Mouse (Mus musculus): ENCODE measurements around the gene Slc35f2. TPM values are rescaled to one million over a fixed set of nuclear protein-coding genes. Genes with fewer than 3 reads are reported as not detected.

Slc35f2 gene
- polyA plus RNA-seq (2015; fragmentation: Nextera tagmentation; extraction: Ambion mirVana), result 9.3 and 9.6 TPM in 2 replicates

DNA sequence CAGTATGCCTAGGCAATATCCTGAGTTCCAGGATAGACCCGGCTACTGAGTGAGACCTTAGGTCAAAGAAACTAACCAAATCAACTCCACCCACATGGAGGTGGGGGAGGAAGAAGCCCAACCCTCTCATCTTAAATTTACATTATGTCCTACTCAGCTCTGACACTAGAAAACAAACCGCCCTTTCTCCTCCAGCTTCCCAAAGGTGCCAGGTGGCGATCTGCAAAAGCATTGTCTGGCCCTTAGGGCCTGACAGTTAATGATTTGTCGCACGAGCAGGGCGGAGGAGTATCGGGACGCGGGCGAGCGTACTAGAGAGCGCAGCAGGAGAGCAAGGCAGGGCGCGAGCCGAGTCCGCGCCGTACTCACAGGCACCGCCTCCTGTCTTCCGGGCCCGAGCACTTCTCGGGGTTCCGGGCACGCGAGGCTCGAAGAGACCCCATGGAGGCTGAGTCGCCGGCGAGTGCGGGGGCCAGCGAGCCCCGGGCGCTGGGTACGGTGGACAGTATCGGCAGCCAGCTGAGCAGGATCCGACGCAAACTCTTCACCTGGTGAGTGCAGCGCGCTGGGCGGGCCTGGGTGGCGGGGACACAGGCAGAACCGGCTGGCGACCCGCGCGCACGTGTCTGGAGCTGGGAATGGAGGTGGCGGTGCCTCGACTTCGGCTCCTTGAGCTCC lies at the start of gene Slc35f2:
Slc35f2 (plus strand) TSS at position 195 of the 678 bp plus-strand sequence.
- peak; percentile 83 for ATAC-seq (ENCODE audit: low FRiP score)
- no peaks in the 10 kb centered on the region for H3K36me3 ChIP-seq
- peak within 1 kb of the TSS; percentile 79 for H3K9ac ChIP-seq
- H3K27me3 ChIP-seq, result peaks cover 36% of the 10 kb centered on the region
- under 1% methylated on average over 50 of the region's 50 CpGs for WGBS
- peak within 1 kb of the TSS; percentile 98 for H3K4me2 ChIP-seq
- peak within 1 kb of the TSS; percentile 70 for H3K4me3 ChIP-seq
- H3K9me3 ChIP-seq, result no peaks in the 10 kb centered on the region
- no peak within 1 kb of the TSS for H3K27ac ChIP-seq
- peaks cover 15% of the 10 kb centered on the region for H3K4me1 ChIP-seq (replicated peaks)

DNA sequence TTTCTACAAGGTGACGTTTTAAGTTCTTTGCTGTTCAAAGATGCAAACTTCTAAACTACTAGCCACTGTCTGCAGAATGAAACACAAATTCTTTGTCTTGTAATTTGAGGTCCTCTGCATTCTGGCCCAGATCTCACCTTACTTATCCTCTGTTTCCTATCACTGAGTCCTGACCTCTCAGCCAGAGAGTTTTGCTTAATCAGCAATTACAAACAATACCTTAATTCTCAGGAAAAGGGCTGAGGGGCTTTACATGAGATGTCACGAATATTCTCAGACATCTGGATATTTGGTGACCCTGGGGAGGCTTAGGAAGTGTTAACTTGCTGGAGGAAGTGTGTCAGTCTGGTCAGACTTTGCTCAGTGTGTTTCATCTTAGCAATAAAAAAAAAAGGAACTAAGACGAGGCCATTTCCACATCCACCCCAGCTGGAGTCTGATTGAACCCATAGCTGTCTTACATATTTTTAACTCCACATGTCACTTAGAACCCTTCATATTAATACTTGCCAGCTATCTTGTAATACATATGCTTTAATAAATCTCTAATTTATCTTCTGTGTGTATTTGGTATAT lies 30.4 kb upstream of the Slc35f2 start:
- Histone ChIP-seq H3K9ac (no peak overlapping the region), H3K4me1 (replicated peaks) (no peaks in the 10 kb centered on the region), H3K4me3 (no peak overlapping the region), H3K36me3 (no peaks in the 10 kb centered on the region), H3K9me3 (no peaks in the 10 kb centered on the region), H3K27ac (no peak overlapping the region), H3K27me3 (no peaks in the 10 kb centered on the region), H3K4me2 (no peak overlapping the region)
- WGBS, result 64% methylated on average over 3 of the region's 3 CpGs
- no peak for ATAC-seq (ENCODE audit: low FRiP score)

DNA sequence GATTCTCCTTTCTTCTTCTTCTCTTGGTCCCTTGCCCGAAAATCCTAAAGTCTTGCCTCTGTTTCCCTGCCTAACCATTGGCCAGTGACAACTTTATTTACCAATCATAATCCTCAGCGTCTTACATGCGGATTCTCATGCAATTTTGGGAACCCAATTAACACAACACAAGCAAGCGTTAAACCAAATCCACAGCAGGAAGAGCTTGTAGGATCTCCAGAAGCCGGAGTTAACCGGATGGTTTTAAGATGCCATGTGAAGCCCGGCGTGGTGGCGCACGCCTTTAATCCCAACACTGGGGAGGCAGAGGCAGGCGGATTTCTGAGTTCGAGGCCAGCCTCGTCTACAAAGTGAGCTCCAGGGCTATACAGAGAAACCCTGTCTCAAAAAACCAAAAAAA lies 20.9 kb upstream of the Slc35f2 start:
- no peaks in the 10 kb centered on the region for H3K4me1 ChIP-seq (replicated peaks)
- ATAC-seq (ENCODE audit: low FRiP score), result no peak
- H3K4me3 ChIP-seq, result no peak overlapping the region
- no peak overlapping the region for H3K9ac ChIP-seq
- WGBS, result 90% methylated on average over 13 of the region's 13 CpGs
- no peaks in the 10 kb centered on the region for H3K36me3 ChIP-seq
- H3K27me3 ChIP-seq, result 0 out of 2 replicates have a peak, but pooled peaks cover 7% of the 10 kb centered on the region
- H3K9me3 ChIP-seq, result no peaks in the 10 kb centered on the region
- no peak overlapping the region for H3K4me2 ChIP-seq
- no peak overlapping the region for H3K27ac ChIP-seq

DNA sequence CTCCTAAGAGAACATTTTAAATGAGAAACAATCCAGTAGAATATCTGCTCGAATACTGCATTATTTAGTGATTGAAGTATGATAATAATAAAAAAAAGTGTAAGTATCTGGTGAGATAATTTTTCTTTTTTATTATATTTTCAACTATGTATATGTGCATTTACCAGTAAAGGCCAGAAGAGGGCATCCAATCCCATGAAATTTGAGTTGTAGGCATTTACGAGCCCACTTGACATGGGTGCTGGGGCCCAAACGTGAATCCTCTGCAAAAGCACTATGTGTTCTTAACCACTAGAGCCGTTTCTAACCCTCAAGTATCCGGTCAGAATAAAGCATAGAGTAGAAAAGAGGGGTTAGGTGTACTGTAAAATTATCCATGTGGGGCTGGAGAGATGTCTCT lies 20.4 kb upstream of the Slc35f2 start:
- ATAC-seq (ENCODE audit: low FRiP score), result no peak
- no peaks in the 10 kb centered on the region for H3K9me3 ChIP-seq

DNA sequence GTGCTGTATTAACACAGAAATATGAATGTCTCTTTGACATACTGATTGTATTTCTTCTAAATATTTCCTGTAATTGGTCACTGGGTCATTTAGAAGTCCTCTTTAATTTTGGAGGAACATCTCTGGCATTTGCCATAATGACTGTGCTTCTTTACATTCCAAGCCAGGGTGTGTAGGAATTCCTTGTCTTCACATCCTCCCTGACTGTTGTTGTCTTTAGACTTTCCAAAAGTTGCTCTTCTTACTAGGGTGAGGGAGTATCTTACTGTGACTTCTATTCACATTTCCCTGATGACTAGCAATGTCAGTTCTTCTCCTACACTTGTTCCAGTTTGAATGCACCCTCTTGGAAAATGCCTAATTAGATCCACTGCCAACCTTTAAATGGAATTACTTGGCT lies 16.5 kb upstream of the Slc35f2 start:
- Histone ChIP-seq H3K27ac (no peak overlapping the region), H3K9me3 (no peaks in the 10 kb centered on the region), H3K36me3 (no peaks in the 10 kb centered on the region), H3K27me3 (0 out of 2 replicates have a peak, but pooled peaks cover 7% of the 10 kb centered on the region), H3K4me2 (no peak overlapping the region), H3K4me3 (no peak overlapping the region), H3K9ac (no peak overlapping the region), H3K4me1 (replicated peaks) (no peaks in the 10 kb centered on the region)
- no peak for ATAC-seq (ENCODE audit: low FRiP score)

More for the DNA sequence above, 20.4 kb upstream of the Slc35f2 start:
- no peak overlapping the region for H3K9ac ChIP-seq
- WGBS, result 55% methylated on average over 5 of the region's 5 CpGs
- no peak overlapping the region for H3K27ac ChIP-seq
- no peaks in the 10 kb centered on the region for H3K4me1 ChIP-seq (replicated peaks)
- H3K4me2 ChIP-seq, result no peak overlapping the region
- no peak overlapping the region for H3K4me3 ChIP-seq
- 0 out of 2 replicates have a peak, but pooled peaks cover 7% of the 10 kb centered on the region for H3K27me3 ChIP-seq
- H3K36me3 ChIP-seq, result no peaks in the 10 kb centered on the region

DNA sequence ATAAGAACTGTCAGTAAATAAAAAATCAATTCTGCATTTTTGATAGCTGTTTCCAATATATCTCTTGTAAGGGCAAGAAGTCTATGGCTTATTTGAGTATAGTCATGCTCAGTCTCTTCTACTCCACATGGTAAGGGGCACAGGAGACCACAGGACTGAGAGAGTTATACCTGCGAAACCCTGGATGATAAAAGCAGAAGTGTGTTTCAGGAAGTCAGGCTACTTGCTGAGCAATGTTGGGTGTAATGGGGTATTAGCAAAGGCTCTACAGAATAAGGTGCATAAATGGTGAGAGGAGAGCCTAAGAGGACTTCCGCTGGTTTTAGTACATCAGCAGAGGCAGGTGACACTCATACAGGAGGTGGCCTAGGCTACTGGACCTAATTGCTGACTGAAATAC lies 13.2 kb upstream of the Slc35f2 start:
- no peaks in the 10 kb centered on the region for H3K36me3 ChIP-seq
- ATAC-seq (ENCODE audit: low FRiP score), result no peak

DNA sequence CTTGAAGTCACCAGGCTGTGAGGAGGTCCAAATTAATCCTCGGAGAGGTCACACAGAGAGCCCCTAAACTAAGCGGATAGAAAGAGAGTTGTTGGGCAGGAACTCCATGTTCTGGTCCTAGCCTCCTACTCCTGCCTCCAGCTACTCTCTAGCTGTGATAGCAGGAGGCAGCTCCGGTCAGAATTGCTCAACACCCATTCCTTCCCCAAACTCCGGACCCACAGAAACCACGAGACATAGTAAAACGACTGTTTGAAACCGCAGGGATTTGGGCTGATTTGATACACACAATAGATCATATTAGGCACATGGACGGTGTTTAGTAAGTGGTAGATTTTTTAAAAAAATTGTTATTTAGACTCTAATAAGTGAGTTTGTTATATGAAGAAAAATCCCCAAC lies 6.6 kb upstream of the Slc35f2 start:
- WGBS, result 90% methylated on average over 8 of the region's 8 CpGs
- Histone ChIP-seq H3K4me1 (replicated peaks) (no peaks in the 10 kb centered on the region), H3K27me3 (no peaks in the 10 kb centered on the region), H3K4me3 (no peak overlapping the region), H3K36me3 (no peaks in the 10 kb centered on the region), H3K9me3 (no peaks in the 10 kb centered on the region), H3K27ac (no peak overlapping the region), H3K9ac (no peak overlapping the region), H3K4me2 (no peak overlapping the region)
- no peak for ATAC-seq (ENCODE audit: low FRiP score)

More for the DNA sequence above, 13.2 kb upstream of the Slc35f2 start:
- 0 out of 2 replicates have a peak, but pooled peaks cover 7% of the 10 kb centered on the region for H3K27me3 ChIP-seq
- no peak overlapping the region for H3K27ac ChIP-seq
- no peak overlapping the region for H3K9ac ChIP-seq
- H3K4me3 ChIP-seq, result no peak overlapping the region
- no peaks in the 10 kb centered on the region for H3K9me3 ChIP-seq
- H3K4me1 ChIP-seq (replicated peaks), result no peaks in the 10 kb centered on the region
- 99% methylated on average over 2 of the region's 2 CpGs for whole genome bisulfite sequencing
- H3K4me2 ChIP-seq, result no peak overlapping the region

DNA sequence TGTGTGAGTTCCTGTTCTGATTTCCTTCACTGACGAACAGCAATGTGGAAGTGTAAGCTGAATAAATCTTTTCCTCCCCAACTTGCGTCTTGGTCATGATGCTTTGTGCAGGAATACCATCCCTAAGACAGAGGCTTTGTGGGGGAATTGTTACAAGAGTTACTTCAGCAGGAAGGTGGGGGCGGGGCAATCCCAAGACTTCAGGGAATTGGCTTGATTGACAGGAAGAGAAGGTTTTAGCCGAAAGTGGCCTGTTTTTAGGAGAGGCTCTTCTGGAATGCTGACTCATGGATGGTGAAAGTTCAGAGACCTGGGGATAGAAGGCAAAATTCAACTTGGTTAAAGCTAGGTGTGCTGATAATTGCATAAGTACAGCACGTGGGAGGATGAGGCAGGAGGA lies 2.9 kb upstream of the Slc35f2 start:
- H3K4me2 ChIP-seq, result no peak overlapping the region
- H3K9me3 ChIP-seq, result no peaks in the 10 kb centered on the region
- WGBS, result 89% methylated on average over 5 of the region's 5 CpGs
- no peak overlapping the region for H3K27ac ChIP-seq
- H3K9ac ChIP-seq, result no peak overlapping the region
- no peak for ATAC-seq (ENCODE audit: low FRiP score)
- H3K4me1 ChIP-seq (replicated peaks), result peaks cover 15% of the 10 kb centered on the region
- no peaks in the 10 kb centered on the region for H3K36me3 ChIP-seq
- peaks cover 33% of the 10 kb centered on the region for H3K27me3 ChIP-seq
- no peak overlapping the region for H3K4me3 ChIP-seq

DNA sequence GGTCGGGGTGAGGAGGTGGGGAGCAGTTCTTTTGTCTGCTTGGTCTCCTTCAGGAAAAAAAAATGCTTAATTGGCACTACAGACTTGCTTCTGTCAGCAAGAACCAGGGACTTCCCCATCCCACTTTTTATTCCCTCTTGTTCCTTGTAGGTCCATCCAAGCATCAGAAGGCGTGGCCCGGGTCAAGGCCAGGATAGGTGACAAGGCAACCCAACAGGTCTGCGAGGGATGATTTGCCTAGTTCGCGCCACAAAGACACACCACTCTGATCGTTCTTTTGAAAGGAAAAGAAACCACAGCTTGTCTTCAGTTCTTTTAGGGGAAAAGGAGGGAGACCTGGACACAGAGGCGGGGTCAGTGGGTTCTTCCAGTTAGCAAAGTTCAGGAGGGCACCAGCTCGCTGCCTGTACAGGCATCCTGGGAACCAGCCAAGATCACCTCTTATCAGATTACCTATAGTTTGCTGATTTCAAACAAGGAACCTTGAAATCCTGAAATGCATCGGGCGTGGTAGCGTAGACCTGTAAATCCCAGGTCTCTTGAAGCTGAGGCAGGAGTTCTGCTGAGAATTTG lies 481 bp upstream of the Slc35f2 start:
- Histone ChIP-seq H3K4me2 (peak overlapping the region; percentile 98), H3K27ac (no peak overlapping the region), H3K9ac (peak overlapping the region; percentile 79), H3K36me3 (no peaks in the 10 kb centered on the region), H3K27me3 (peaks cover 36% of the 10 kb centered on the region), H3K4me1 (replicated peaks) (peaks cover 15% of the 10 kb centered on the region), H3K9me3 (no peaks in the 10 kb centered on the region), H3K4me3 (peak overlapping the region; percentile 70)
- no peak; the same call in 1 of the 2 replicates for ATAC-seq (ENCODE audit: low FRiP score)
- WGBS, result 42% methylated on average over 12 of the region's 12 CpGs

DNA sequence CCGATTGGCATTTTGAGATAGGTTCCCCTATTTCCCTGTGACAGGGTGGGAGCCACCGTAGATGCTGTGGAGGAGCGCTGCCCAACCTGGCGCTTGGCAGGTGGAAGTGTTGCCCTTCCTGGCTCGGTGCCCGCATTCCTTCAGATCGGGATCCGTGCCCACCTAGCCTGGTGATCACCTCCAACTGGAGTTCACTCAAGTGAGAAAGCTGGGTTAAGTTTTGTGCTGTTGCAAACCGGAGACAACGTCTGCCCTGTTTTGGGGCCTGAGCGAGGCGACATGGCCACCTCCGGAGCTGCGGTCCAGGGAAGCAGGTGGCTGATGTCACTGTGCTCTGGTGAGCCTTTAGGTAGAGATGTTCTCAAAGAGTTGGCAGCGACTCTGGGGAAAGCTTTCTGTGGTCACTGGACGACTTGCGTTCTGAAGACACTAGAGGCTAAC lies 803 bp downstream of the Slc35f2 start:
- H3K27ac ChIP-seq, result no peak overlapping the region
- WGBS, result 2% methylated on average over 17 of the region's 17 CpGs

DNA sequence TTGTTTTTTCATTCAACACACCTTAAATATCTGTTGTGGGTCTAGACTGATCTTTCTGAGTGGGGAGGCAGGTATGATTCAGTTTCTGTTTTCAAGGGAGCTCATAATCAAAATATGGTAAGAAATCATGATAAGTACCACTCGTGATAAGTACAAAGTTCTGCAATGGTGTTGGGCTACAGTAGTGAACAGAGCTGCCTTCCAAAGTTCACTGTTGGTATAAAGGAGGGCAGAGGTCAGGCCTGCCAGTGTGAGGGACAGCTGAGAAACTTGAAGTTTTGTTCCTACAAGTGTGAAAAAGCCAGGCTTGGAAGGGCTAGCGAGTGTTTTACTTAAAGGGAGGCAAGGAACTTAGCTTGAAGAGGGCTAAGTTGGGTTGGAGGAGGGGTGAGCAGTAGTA lies 4.2 kb downstream of the Slc35f2 start:
- H3K36me3 ChIP-seq, result no peaks in the 10 kb centered on the region
- no peak overlapping the region for H3K4me3 ChIP-seq
- H3K9ac ChIP-seq, result no peak overlapping the region
- H3K4me2 ChIP-seq, result no peak overlapping the region
- peaks cover 30% of the 10 kb centered on the region for H3K27me3 ChIP-seq
- peaks cover 15% of the 10 kb centered on the region for H3K4me1 ChIP-seq (replicated peaks)
- no peaks in the 10 kb centered on the region for H3K9me3 ChIP-seq
- no peak for ATAC-seq (ENCODE audit: low FRiP score)
- 95% methylated on average over 2 of the region's 2 CpGs for WGBS
- H3K27ac ChIP-seq, result no peak overlapping the region

More for the DNA sequence above, 803 bp downstream of the Slc35f2 start:
- Histone ChIP-seq H3K36me3 (no peaks in the 10 kb centered on the region), H3K4me1 (replicated peaks) (peaks cover 15% of the 10 kb centered on the region), H3K4me3 (peak overlapping the region; percentile 70), H3K4me2 (peak overlapping the region; percentile 98), H3K9ac (peak overlapping the region; percentile 79), H3K27me3 (peaks cover 36% of the 10 kb centered on the region), H3K9me3 (no peaks in the 10 kb centered on the region)
- ATAC-seq (ENCODE audit: low FRiP score), result peak; percentile 55

DNA sequence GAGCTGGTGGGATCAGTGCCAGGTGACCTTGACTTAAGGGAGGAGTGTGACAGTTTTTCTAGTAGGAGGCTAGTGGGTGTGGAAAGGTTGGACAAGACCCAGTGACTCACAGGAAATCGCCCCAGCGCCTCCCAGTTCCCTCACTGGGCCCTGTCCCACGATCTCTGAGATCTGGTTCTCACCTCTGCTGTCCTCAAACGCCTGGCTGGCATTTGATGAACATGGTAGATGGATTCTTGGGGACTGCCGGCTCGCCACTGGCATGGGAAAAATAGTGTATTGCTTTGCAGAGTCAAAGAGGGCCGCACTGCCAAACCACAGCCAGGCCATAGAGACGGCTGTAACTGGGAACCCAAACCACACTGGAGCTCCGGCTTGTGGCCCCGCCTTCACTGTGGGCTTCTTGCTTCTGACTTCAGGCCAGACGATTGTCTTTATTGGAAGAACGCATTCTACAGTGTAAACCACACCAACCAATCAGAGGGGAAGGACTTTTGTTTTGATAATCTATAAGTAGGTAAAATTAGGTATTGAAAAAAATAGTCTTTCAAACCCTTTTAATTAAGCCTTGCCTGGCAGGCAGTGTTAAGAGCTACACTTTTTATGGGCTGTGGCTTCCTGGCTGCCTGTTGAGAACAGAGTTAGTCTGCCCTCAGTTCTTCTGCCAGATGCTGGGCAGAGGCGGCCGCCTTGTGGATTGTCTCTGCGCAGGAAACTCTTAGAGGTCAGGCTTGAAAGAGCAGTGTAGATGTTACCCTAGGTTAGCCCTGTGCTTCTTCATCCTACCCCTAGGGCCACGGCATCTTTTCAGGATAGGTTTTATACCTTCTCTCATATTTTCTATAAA lies 15.4 kb downstream of the Slc35f2 start:
- Histone ChIP-seq H3K27ac (no peak overlapping the region), H3K9me3 (no peaks in the 10 kb centered on the region; the same call in 1 of the 2 replicates), H3K36me3 (no peaks in the 10 kb centered on the region), H3K4me3 (no peak overlapping the region), H3K9ac (no peak overlapping the region), H3K27me3 (no peaks in the 10 kb centered on the region), H3K4me1 (replicated peaks) (no peaks in the 10 kb centered on the region), H3K4me2 (no peak overlapping the region)
- 92% methylated on average over 16 of the region's 16 CpGs for WGBS
- ATAC-seq (ENCODE audit: low FRiP score), result no peak

All from hindbrain, embryonic 13.5 days (tissue).